Comparison of ENCODE assay signal across 8 mouse cellular contexts in genomic region chr11:88046323-88046937, GRCm38 (mm10). TPM values are rescaled to one million over a fixed set of nuclear protein-coding genes. Genes with fewer than 3 reads are reported as not detected.
DNase-seq lines count a peak whose midpoint lies in the region; ATAC-seq and TF ChIP-seq lines count a peak whose summit lies in the region.

No protein-coding gene starts in this region.

- 53% methylated on average over 17 of the region's 17 CpGs for WGBS in lung, postnatal 0 days
- WGBS in hindbrain, embryonic 12.5 days, result 62% methylated on average over 17 of the region's 17 CpGs
- 61% methylated on average over 17 of the region's 17 CpGs for WGBS in midbrain, embryonic 12.5 days

- no peak for TF ChIP-seq EP300 in lung, postnatal 0 days (IDR thresholded peaks at IDR 0.05)

- peaks cover 7% of the 10 kb centered on the region; the same call in 1 of the 2 replicates for H3K4me1 ChIP-seq in lung, postnatal 0 days (ENCODE audit: insufficient read depth, low read depth, low read length)
- peaks cover 24% of the 10 kb centered on the region for H3K4me1 ChIP-seq in hindbrain, embryonic 12.5 days
- H3K4me1 ChIP-seq in midbrain, embryonic 12.5 days, result peaks cover 33% of the 10 kb centered on the region

- no peak for ATAC-seq in lung, postnatal 0 days
- no peak for ATAC-seq in hindbrain, embryonic 12.5 days (ENCODE audit: low FRiP score)
- no peak for ATAC-seq in midbrain, embryonic 12.5 days (ENCODE audit: low FRiP score, low read depth)

- H3K27me3 ChIP-seq in lung, postnatal 0 days (replicated peaks; ENCODE audit: insufficient read depth, low read length), result no peaks in the 10 kb centered on the region
- no peaks in the 10 kb centered on the region for H3K27me3 ChIP-seq in hindbrain, embryonic 12.5 days
- H3K27me3 ChIP-seq in midbrain, embryonic 12.5 days, result no peaks in the 10 kb centered on the region

- peak overlapping the region; percentile 92; the same call in 1 of the 2 replicates for H3K4me3 ChIP-seq in lung, postnatal 0 days (ENCODE audit: low read depth, low read length)
- peak overlapping the region; percentile 97 for H3K4me3 ChIP-seq in hindbrain, embryonic 12.5 days
- H3K4me3 ChIP-seq in midbrain, embryonic 12.5 days, result peak overlapping the region; percentile 97

- no peaks in the 10 kb centered on the region for H3K9me3 ChIP-seq in lung, postnatal 0 days (ENCODE audit: low read length)
- H3K9me3 ChIP-seq in hindbrain, embryonic 12.5 days (replicated peaks), result 0 out of 2 replicates have a peak, but pooled peaks cover 3% of the 10 kb centered on the region
- H3K9me3 ChIP-seq in midbrain, embryonic 12.5 days, result no peaks in the 10 kb centered on the region

- no peak overlapping the region for H3K27ac ChIP-seq in lung, postnatal 0 days (ENCODE audit: low read length)
- H3K27ac ChIP-seq in hindbrain, embryonic 12.5 days, result peak overlapping the region; percentile 99
- H3K27ac ChIP-seq in midbrain, embryonic 12.5 days (replicated peaks), result peak overlapping the region; percentile 99

- H3K9ac ChIP-seq in lung, postnatal 0 days (replicated peaks; ENCODE audit: low read depth), result 0 out of 2 replicates have a peak overlapping the region, but pooled peaks have one; percentile 96
- peak overlapping the region; percentile 99 for H3K9ac ChIP-seq in hindbrain, embryonic 12.5 days
- H3K9ac ChIP-seq in midbrain, embryonic 12.5 days (replicated peaks), result peak overlapping the region; percentile 72

- DNase-seq in lung, postnatal 0 days (ENCODE audit: low spot score), result no peak
- no peak for DNase-seq in lung, postnatal 25 days (ENCODE audit: low spot score)
- DNase-seq in cerebellum, adult 9-10 months, result peak; percentile 63
- DNase-seq in ovary, postnatal 10 days (ENCODE audit: low spot score), result no peak
- no peak for DNase-seq in Muller cell, postnatal 12 days (ENCODE audit: inconsistent ontology term)
- DNase-seq in layer of hippocampus, postnatal 36 days, result no peak

- no peak for TF ChIP-seq CTCF in lung, postnatal 0 days (IDR thresholded peaks at IDR 0.05)

- peak overlapping the region; percentile 66 for H3K4me2 ChIP-seq in lung, postnatal 0 days (replicated peaks; ENCODE audit: low read depth, low read length)
- peak overlapping the region; percentile 91 for H3K4me2 ChIP-seq in hindbrain, embryonic 12.5 days (replicated peaks)
- H3K4me2 ChIP-seq in midbrain, embryonic 12.5 days (replicated peaks), result peak overlapping the region; percentile 68

- H3K36me3 ChIP-seq in lung, postnatal 0 days (ENCODE audit: insufficient read depth, low read length), result no peaks in the 10 kb centered on the region
- H3K36me3 ChIP-seq in hindbrain, embryonic 12.5 days, result peaks cover 18% of the 10 kb centered on the region
- H3K36me3 ChIP-seq in midbrain, embryonic 12.5 days, result peaks cover 18% of the 10 kb centered on the region

RNA-seq across cellular contexts. Expression of gene Srsf1, which starts 0.7 kb away (rescaled TPM):
- polyA plus RNA-seq in lung, postnatal 0 days (2015; fragmentation: Nextera tagmentation; extraction: Ambion mirVana), result 88.1 and 111 TPM in 2 replicates
- polyA plus RNA-seq in hindbrain, embryonic 12.5 days (2016; fragmentation: Nextera tagmentation; extraction: Ambion mirVana), result 468 and 477 TPM in 2 replicates
- 484 and 550 TPM in 2 replicates for polyA plus RNA-seq in midbrain, embryonic 12.5 days (2016; fragmentation: Nextera tagmentation; extraction: Ambion mirVana)
- total RNA-seq in layer of hippocampus, postnatal 36 days (2021), result 100 to 1,000 TPM; 232 to 248 TPM

RNA-seq across cellular contexts. Expression of gene Vezf1, which starts 21.6 kb away (rescaled TPM):
- 26.8 TPM in 2 replicates for polyA plus RNA-seq in lung, postnatal 0 days (2015; fragmentation: Nextera tagmentation; extraction: Ambion mirVana)
- polyA plus RNA-seq in hindbrain, embryonic 12.5 days (2016; fragmentation: Nextera tagmentation; extraction: Ambion mirVana), result 75.1 and 79.0 TPM in 2 replicates
- 88.6 and 95.5 TPM in 2 replicates for polyA plus RNA-seq in midbrain, embryonic 12.5 days (2016; fragmentation: Nextera tagmentation; extraction: Ambion mirVana)
- total RNA-seq in layer of hippocampus, postnatal 36 days (2021), result 10 to 100 TPM; 20.2 to 22.6 TPM

RNA-seq across cellular contexts. Expression of gene Cuedc1, which starts 51.4 kb away (rescaled TPM):
- 14.6 TPM in 2 replicates for polyA plus RNA-seq in lung, postnatal 0 days (2015; fragmentation: Nextera tagmentation; extraction: Ambion mirVana)
- 53.2 and 53.3 TPM in 2 replicates for polyA plus RNA-seq in hindbrain, embryonic 12.5 days (2016; fragmentation: Nextera tagmentation; extraction: Ambion mirVana)
- 40.5 and 45.7 TPM in 2 replicates for polyA plus RNA-seq in midbrain, embryonic 12.5 days (2016; fragmentation: Nextera tagmentation; extraction: Ambion mirVana)
- total RNA-seq in layer of hippocampus, postnatal 36 days (2021), result 10 to 100 TPM; 27.9 to 31.4 TPM

RNA-seq across cellular contexts. Expression of gene Dynll2, which starts 59.1 kb away (rescaled TPM):
- polyA plus RNA-seq in lung, postnatal 0 days (2015; fragmentation: Nextera tagmentation; extraction: Ambion mirVana), result 12.3 and 14.5 TPM in 2 replicates
- 39.9 and 44.8 TPM in 2 replicates for polyA plus RNA-seq in hindbrain, embryonic 12.5 days (2016; fragmentation: Nextera tagmentation; extraction: Ambion mirVana)
- 38.1 and 40.8 TPM in 2 replicates for polyA plus RNA-seq in midbrain, embryonic 12.5 days (2016; fragmentation: Nextera tagmentation; extraction: Ambion mirVana)
- 100 to 1,000 TPM; 446 to 473 TPM for total RNA-seq in layer of hippocampus, postnatal 36 days (2021)
